Mouse (Mus musculus) kidney, postnatal 0 days (tissue): ENCODE measurements around the gene Plch2. TPM values are rescaled to one million over a fixed set of nuclear protein-coding genes. Genes with fewer than 3 reads are reported as not detected.
A peak's percentile ranks its signal among the peaks of the same experiment; 100 is the strongest.

ENCODE experiments used
- ATAC-seq: fragments of 200-750 bp; cut with Nextera tagmentation; replicated peaks from 2 replicates; pipeline ENCODE4 v1.8.0; 2017; ENCODE audit warnings: low read depth, moderate number of reproducible peaks, moderate TSS enrichment, moderate library complexity; ENCODE audit not compliant: low FRiP score
- DNase-seq: peaks from one replicate; pipeline ENCODE4 v3.0.0-alpha.2; 2016; ENCODE audit warnings: low spot score
- H3K27ac ChIP-seq: fragments of 300-500 bp; sonication (generic); 2 replicates; pipeline ENCODE4 v1.5.1; 2014; ENCODE audit warnings: mild to moderate bottlenecking
- H3K27me3 ChIP-seq: fragments of 300-500 bp; sonication (generic); 2 replicates; pipeline ENCODE4 v1.6.1; 2014; ENCODE audit warnings: low read length, mixed read lengths; ENCODE audit not compliant: insufficient read depth
- H3K36me3 ChIP-seq: fragments of 300-500 bp; sonication (generic); 2 replicates; pipeline ENCODE4 v1.6.1; 2014; ENCODE audit warnings: low read length, mixed read lengths; ENCODE audit not compliant: insufficient read depth
- H3K4me1 ChIP-seq: fragments of 300-500 bp; sonication (generic); replicated peaks from 2 replicates; pipeline ENCODE4 v1.6.1; 2014; ENCODE audit warnings: antibody characterized with exemption, low read length, mixed read lengths; ENCODE audit not compliant: insufficient read depth
- H3K4me2 ChIP-seq: fragments of 300-500 bp; sonication (generic); 2 replicates; pipeline ENCODE4 v1.6.1; 2014; ENCODE audit warnings: mild to moderate bottlenecking, low read length, moderate library complexity, mixed read lengths
- H3K4me3 ChIP-seq: fragments of 300-500 bp; sonication (generic); replicated peaks from 2 replicates; pipeline ENCODE4 v1.5.1; 2014; ENCODE audit warnings: low read depth, low read length
- H3K9ac ChIP-seq: fragments of 300-500 bp; sonication (generic); 2 replicates; pipeline ENCODE4 v1.6.1; 2014; ENCODE audit warnings: low read depth, low read length
- H3K9me3 ChIP-seq: fragments of 300-500 bp; sonication (generic); replicated peaks from 2 replicates; pipeline ENCODE4 v1.6.1; 2016; ENCODE audit warnings: low read length, inconsistent platforms, mixed read lengths
- CTCF ChIP-seq: IDR thresholded peaks from 2 replicates; pipeline ENCODE4 v1.5.1; 2016; ENCODE audit warnings: antibody characterized with exemption, low read depth, mild to moderate bottlenecking, moderate library complexity
- WGBS: fragments of 180-500 bp; shearing (Covaris S2); extraction: QIAGEN DNeasy Blood & Tissue Kit; methylation state at CpG from one replicate; pipeline ENCODE4 v1.1.7; 2014; 5-methylcytosine and 5-hydroxymethylcytosine counted together
- polyA plus RNA-seq: library from polyadenylated mRNA; unstranded; fragments of >200 nt; fragmentation: Nextera tagmentation; extraction: Ambion mirVana; gene quantifications from 2 replicates; pipeline ENCODE4 v1.2.1, GENCODE M21; 2015

The Plch2 gene
- polyA plus RNA-seq, 1 experiment from 2014 or later, result 2.3 TPM

DNA sequence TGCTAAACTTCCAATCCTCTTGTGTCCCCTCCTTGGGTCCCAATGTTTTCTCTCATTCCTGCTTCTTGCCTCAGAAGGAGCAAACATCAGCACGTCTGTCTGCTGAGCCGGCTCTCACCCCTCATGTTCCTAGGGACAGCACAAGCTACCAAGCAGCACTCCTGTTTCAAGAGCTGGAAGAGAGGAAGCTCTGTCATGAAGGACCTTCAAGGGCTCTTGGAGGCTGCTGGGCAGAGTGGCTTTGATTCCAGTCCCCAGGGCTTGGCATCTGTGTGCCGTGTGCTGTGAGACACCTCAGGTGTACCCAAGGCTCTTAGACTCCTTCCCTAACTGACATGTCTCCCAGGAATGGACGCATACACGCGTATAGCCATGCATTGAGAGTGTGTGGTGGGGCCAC, 75.5 kb downstream of the Plch2 start:
- Histone ChIP-seq H3K27ac (no peak overlapping the region), H3K9me3 (no peaks in the 10 kb centered on the region), H3K4me3 (no peak overlapping the region), H3K36me3 (peaks cover 52% of the 10 kb centered on the region), H3K4me1 (peaks cover 4% of the 10 kb centered on the region; the same call in 1 of the 2 replicates), H3K27me3 (no peaks in the 10 kb centered on the region), H3K9ac (no peak overlapping the region), H3K4me2 (no peak overlapping the region)
- no peak for ATAC-seq
- DNase-seq, result no peak
- no peak for TF ChIP-seq CTCF
- WGBS, result 88% methylated on average over 6 of the region's 6 CpGs

DNA sequence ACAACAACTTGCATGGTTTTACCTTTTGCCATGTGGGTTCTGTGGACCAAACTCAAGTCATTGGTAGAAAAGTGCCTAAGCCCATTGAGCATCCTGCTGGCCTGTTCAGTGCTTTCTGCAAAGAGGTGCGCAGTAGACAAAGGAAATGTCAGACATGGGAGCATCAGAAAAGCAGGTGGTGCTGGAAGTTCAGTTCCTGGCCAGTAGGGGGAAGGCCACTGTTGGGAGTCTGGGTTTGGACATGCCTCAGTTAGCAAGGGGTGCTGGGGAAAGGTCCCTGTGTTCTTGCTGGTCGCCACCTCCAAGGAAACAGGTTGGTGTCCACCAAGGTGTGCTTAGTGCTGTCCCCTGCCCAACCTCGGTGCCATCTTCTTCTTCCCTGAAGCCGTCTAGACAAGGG, 76.5 kb downstream of the Plch2 start:
- Histone ChIP-seq H3K4me3 (no peak overlapping the region), H3K4me1 (no peaks in the 10 kb centered on the region), H3K4me2 (no peak overlapping the region), H3K9me3 (no peaks in the 10 kb centered on the region), H3K9ac (no peak overlapping the region), H3K27ac (no peak overlapping the region), H3K27me3 (no peaks in the 10 kb centered on the region), H3K36me3 (peaks cover 60% of the 10 kb centered on the region)
- peak; percentile 55; the same call in 1 of the 2 replicates for TF ChIP-seq CTCF
- DNase-seq, result no peak
- no peak for ATAC-seq
- WGBS, result 91% methylated on average over 4 of the region's 4 CpGs

DNA sequence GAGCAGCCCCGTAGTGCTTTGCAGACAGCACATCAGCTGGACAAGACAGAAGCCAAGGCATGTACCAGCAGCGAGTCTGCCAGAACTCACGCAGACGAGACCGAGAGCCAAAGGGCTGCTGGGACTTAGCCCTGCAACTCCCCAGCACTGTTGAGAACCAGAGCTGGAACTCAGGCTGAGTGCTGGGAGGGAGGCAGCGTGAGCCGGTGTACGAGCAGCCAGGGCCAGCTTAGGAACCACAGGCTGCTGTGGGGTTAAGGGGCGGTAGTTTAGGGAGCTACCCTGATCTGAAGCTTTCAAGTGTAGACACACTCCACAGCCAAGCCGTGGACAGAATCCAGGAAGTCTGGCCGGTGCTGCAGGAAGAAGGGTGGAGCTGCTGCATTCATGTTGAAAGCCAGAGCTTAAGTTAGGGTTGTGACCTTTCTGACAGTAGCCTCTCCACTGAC, 82.4 kb downstream of the Plch2 start:
- H3K36me3 ChIP-seq, result peaks cover 98% of the 10 kb centered on the region
- no peak overlapping the region for H3K4me2 ChIP-seq
- 75% methylated on average over 11 of the region's 11 CpGs for WGBS
- no peak for DNase-seq
- no peaks in the 10 kb centered on the region for H3K27me3 ChIP-seq
- no peak for TF ChIP-seq CTCF
- no peak overlapping the region for H3K4me3 ChIP-seq
- H3K9ac ChIP-seq, result no peak overlapping the region
- no peak for ATAC-seq
- H3K9me3 ChIP-seq, result no peaks in the 10 kb centered on the region
- H3K27ac ChIP-seq, result no peak overlapping the region
- no peaks in the 10 kb centered on the region for H3K4me1 ChIP-seq

DNA sequence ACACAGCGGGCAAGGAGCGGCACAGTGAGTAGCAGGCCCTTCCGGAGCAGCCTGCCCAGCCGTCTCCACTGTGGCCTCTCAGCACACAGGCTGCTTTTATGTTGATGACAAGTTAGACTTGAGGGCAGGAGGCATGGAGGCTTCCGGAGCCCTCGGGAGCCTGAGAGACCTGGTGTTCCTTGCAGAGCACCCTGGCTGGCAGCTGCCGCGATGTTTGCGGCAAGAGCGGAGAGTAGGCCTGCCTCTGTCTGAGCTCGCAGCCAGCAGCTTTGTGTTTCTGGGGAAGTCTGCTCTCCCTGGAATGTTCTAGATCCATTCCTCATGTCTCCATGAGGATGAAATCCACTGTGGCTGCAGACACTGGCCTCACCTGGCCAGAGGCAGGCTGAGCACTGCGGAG, 84.0 kb downstream of the Plch2 start:
- WGBS, result 96% methylated on average over 12 of the region's 12 CpGs
- ATAC-seq (no peak), DNase-seq (no peak)
- no peak overlapping the region for H3K9ac ChIP-seq
- no peaks in the 10 kb centered on the region for H3K4me1 ChIP-seq
- no peaks in the 10 kb centered on the region for H3K9me3 ChIP-seq
- H3K27ac ChIP-seq, result no peak overlapping the region
- TF ChIP-seq CTCF, result no peak
- H3K4me2 ChIP-seq, result no peak overlapping the region
- peaks cover 83% of the 10 kb centered on the region for H3K36me3 ChIP-seq
- no peak overlapping the region for H3K4me3 ChIP-seq
- H3K27me3 ChIP-seq, result no peaks in the 10 kb centered on the region

DNA sequence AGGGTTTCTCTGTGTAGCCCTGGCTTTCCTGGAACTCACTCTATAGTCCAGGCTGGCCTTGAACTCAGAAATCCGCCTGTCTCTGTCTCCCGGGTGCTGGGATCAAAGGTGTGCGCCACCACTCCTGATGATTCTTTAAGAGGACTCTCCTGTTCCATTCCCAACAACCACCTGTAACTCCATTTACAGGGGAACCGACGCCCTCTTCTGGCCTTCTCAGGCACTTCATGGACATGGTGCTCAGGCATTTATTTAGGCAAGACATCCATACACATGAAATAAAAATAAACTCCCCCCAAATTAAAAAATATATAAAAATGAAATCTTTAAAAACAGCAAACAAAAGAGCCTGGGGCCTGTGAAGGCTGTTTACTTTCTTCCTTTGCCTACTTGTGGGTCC, 89.4 kb downstream of the Plch2 start:
- no peak overlapping the region for H3K4me3 ChIP-seq
- H3K27me3 ChIP-seq, result peaks cover 3% of the 10 kb centered on the region; the same call in 1 of the 2 replicates
- DNase-seq, result peak; percentile 49
- no peak for ATAC-seq
- H3K4me1 ChIP-seq, result peaks cover 16% of the 10 kb centered on the region
- H3K36me3 ChIP-seq, result peaks cover 36% of the 10 kb centered on the region
- no peaks in the 10 kb centered on the region for H3K9me3 ChIP-seq
- H3K4me2 ChIP-seq, result no peak overlapping the region
- H3K27ac ChIP-seq, result no peak overlapping the region
- WGBS, result 66% methylated on average over 5 of the region's 5 CpGs
- H3K9ac ChIP-seq, result no peak overlapping the region
- peak; percentile 60 for TF ChIP-seq CTCF

DNA sequence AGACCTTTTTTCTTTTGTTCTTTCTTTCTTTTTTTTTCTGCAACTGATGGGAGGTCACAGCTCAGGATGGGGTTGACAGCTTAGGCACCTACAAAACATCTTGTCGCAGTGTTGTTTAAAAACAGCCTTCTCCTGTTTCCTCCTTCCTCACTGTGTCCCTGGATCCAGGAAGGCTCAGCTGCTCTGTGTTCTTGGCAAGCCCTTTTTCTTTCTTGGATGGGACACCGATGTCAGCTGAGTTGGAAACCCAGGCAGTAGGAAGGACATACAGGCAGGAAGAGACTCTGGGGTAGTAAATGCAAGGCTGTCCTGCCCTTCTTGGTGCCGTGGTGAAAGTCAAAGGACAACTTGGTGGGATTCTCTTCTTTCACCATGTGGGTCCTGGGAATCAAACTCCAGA, 90.7 kb downstream of the Plch2 start:
- TF ChIP-seq CTCF, result no peak
- Histone ChIP-seq H3K4me2 (no peak overlapping the region), H3K27ac (no peak overlapping the region), H3K27me3 (peaks cover 16% of the 10 kb centered on the region), H3K9ac (no peak overlapping the region), H3K4me1 (peaks cover 24% of the 10 kb centered on the region), H3K9me3 (no peaks in the 10 kb centered on the region), H3K36me3 (peaks cover 23% of the 10 kb centered on the region), H3K4me3 (no peak overlapping the region)
- DNase-seq, result no peak
- ATAC-seq, result no peak
- 58% methylated on average over 3 of the region's 3 CpGs for WGBS
